Mouse (Mus musculus): ENCODE measurements around the gene Mtch2. TPM values are rescaled to one million over a fixed set of nuclear protein-coding genes. Genes with fewer than 3 reads are reported as not detected.
"Not testable (repeated sequence)": the region's sequence is repeated elsewhere in the genome, so short reads cannot be mapped to it uniquely, and the experiment has no call there.

The Mtch2 gene
- polyA plus RNA-seq, 1 experiment from 2014 or later = 109 TPM

DNA sequence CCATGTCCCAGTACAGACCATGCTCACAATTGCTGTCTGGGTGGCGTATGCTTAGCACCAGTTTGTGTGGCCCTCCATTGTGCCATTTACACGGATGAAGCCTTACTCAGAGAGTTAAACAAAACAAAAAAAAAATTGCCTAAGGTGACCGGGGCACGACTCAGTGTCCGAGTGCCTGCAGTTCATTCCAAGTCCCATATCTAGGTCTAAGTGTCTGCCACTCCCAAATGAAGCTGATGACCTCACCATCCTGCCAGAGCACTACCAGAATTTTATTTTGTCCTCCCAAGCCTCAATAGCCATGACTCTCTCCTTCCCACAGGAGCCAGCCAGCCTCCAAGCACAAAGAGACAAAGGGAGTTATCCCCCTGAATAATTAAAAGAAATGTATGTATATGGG is 40.7 kb downstream of the Mtch2 start:
- H3K4me1 ChIP-seq (ENCODE audit: control insufficient read depth, low read depth, low read length) = peaks cover 21% of the 10 kb centered on the region
- peaks cover 70% of the 10 kb centered on the region for H3K27me3 ChIP-seq (ENCODE audit: control insufficient read depth, insufficient read depth, low read depth, low read length)
- no peak for ATAC-seq (ENCODE audit: low read depth)
- H3K27ac ChIP-seq (ENCODE audit: low read length) = no peak overlapping the region
- H3K4me2 ChIP-seq (ENCODE audit: low read depth, low read length) = no peak overlapping the region
- H3K4me3 ChIP-seq (ENCODE audit: low read depth, low read length) = no peak overlapping the region
- H3K9ac ChIP-seq (ENCODE audit: low read depth, low read length) = no peak overlapping the region
- no peaks in the 10 kb centered on the region for H3K36me3 ChIP-seq (ENCODE audit: control insufficient read depth, insufficient read depth)
- WGBS (ENCODE audit: insufficient replicate concordance) = 54% methylated on average over 5 of the region's 5 CpGs
- no peaks in the 10 kb centered on the region for H3K9me3 ChIP-seq (replicated peaks; ENCODE audit: control insufficient read depth, low read length)

DNA sequence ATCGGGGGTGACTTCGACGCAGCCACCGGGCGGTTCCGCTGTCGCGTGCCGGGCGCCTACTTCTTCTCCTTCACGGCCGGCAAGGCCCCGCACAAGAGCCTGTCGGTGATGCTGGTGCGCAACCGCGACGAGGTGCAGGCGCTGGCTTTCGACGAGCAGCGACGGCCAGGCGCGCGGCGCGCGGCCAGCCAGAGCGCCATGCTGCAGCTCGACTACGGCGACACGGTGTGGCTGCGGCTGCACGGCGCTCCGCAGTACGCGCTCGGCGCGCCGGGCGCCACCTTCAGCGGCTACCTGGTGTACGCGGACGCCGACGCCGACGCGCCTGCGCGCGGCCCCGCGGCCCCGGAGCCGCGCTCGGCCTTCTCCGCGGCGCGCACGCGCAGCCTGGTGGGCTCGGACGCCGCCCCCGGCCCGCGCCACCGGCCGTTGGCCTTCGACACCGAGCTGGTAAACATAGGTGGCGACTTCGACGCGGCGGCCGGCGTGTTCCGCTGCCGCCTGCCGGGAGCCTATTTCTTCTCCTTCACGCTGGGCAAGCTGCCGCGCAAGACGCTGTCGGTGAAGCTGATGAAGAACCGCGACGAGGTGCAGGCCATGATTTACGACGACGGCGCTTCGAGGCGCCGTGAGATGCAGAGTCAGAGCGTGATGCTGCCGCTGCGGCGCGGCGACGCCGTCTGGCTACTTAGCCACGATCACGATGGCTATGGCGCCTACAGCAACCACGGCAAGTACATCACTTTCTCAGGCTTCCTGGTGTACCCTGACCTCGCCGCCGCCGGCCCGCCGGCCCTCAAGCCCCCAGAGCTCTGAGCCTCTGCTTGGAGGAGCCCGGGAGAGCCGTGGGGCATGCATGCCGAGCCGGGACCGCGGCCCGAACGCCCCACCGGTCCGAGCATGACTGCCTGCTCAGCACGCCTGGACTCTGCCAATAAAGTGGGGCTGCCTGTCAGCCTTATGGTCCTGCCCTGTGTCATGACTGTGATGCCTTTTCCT is 42.9 kb downstream of the Mtch2 start:
- H3K4me2 ChIP-seq (ENCODE audit: low read depth, low read length) = peak overlapping the region; percentile 97
- peak overlapping the region; percentile 70 for H3K4me3 ChIP-seq (ENCODE audit: low read depth, low read length)
- WGBS (ENCODE audit: insufficient replicate concordance) = 4% methylated on average over 131 of the region's 133 CpGs
- no peaks in the 10 kb centered on the region for H3K9me3 ChIP-seq (replicated peaks; ENCODE audit: control insufficient read depth, low read length)
- no peaks in the 10 kb centered on the region for H3K36me3 ChIP-seq (ENCODE audit: control insufficient read depth, insufficient read depth)
- peak; percentile 73 for ATAC-seq (ENCODE audit: low read depth)
- H3K9ac ChIP-seq (ENCODE audit: low read depth, low read length) = peak overlapping the region; percentile 69
- H3K27ac ChIP-seq (ENCODE audit: low read length) = peak overlapping the region; percentile 39; the same call in 1 of the 2 replicates
- peaks cover 42% of the 10 kb centered on the region for H3K4me1 ChIP-seq (ENCODE audit: control insufficient read depth, low read depth, low read length)
- H3K27me3 ChIP-seq (ENCODE audit: control insufficient read depth, insufficient read depth, low read depth, low read length) = peaks cover 57% of the 10 kb centered on the region

DNA sequence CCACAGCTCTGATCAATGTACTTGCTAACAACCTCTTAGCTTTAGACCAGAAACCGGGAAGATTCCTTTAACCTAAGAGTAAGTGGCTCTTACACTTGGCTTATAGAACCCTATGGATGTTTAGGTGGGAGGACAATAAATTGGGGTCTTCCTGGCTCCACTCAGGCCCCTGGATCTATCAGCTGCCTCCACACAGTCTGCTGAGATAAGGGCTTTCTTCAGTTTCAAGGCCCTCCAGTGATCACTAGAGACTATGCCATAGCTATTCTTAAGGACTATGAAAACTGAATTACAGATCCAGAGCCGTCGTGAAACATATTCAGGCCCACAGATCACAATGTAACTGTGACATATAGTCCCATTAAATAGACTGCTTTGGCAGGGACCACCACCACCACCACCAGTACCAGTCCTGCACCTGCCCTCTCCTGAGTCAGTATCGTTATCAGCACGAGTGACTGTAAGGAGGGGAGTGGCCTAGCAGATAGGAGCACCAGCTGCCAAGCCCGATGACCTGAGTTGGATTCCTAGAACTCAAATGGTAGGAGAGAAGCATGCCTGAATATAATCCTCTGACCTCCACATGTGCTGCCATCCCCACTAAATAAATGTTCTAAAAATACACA is 46.8 kb downstream of the Mtch2 start:
- Histone ChIP-seq H3K4me1 (ENCODE audit: control insufficient read depth, low read depth, low read length) (peaks cover 48% of the 10 kb centered on the region), H3K4me3 (ENCODE audit: low read depth, low read length) (peak overlapping the region; percentile 23), H3K36me3 (ENCODE audit: control insufficient read depth, insufficient read depth) (peaks cover 18% of the 10 kb centered on the region), H3K9me3 (replicated peaks; ENCODE audit: control insufficient read depth, low read length) (no peaks in the 10 kb centered on the region), H3K9ac (ENCODE audit: low read depth, low read length) (peak overlapping the region; percentile 27; the same call in 1 of the 2 replicates), H3K27ac (ENCODE audit: low read length) (peak overlapping the region; percentile 86), H3K27me3 (ENCODE audit: control insufficient read depth, insufficient read depth, low read depth, low read length) (peaks cover 17% of the 10 kb centered on the region), H3K4me2 (ENCODE audit: low read depth, low read length) (peak overlapping the region; percentile 55)
- 37% methylated on average over 6 of the region's 6 CpGs for WGBS (ENCODE audit: insufficient replicate concordance)
- peak; percentile 89 for ATAC-seq (ENCODE audit: low read depth)

DNA sequence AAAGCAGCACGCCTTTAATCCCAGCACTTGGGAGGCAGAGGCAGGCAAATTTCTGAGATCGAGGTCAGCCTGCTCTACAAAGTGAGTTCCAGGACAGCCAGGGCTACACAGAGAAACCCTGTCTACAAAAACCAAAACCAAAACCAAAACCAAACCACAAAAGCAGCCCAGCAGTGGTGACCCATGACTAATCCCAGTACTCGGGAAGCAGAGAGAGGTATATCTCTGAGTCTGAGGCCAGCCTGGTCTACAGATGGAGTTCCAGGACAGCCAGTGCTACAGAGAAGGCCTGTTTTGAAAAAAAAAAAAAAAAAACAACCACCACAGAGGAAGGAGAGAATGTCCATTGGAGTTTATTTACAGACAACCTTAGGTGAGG is 47.3 kb downstream of the Mtch2 start:
- peaks cover 12% of the 10 kb centered on the region for H3K27me3 ChIP-seq (ENCODE audit: control insufficient read depth, insufficient read depth, low read depth, low read length)
- 0 out of 2 replicates have a peak overlapping the region, but pooled peaks have one; percentile 20 for H3K9ac ChIP-seq (ENCODE audit: low read depth, low read length)
- not testable (repeated sequence) for ATAC-seq (ENCODE audit: low read depth); H3K9me3 ChIP-seq (replicated peaks; ENCODE audit: control insufficient read depth, low read length)
- peaks cover 45% of the 10 kb centered on the region for H3K4me1 ChIP-seq (ENCODE audit: control insufficient read depth, low read depth, low read length)
- H3K27ac ChIP-seq (ENCODE audit: low read length) = peak overlapping the region; percentile 86
- peaks cover 19% of the 10 kb centered on the region for H3K36me3 ChIP-seq (ENCODE audit: control insufficient read depth, insufficient read depth)
- H3K4me2 ChIP-seq (ENCODE audit: low read depth, low read length) = peak overlapping the region; percentile 55
- peak overlapping the region; percentile 23 for H3K4me3 ChIP-seq (ENCODE audit: low read depth, low read length)
- 24% methylated on average over 3 of the region's 3 CpGs for WGBS (ENCODE audit: insufficient replicate concordance)

DNA sequence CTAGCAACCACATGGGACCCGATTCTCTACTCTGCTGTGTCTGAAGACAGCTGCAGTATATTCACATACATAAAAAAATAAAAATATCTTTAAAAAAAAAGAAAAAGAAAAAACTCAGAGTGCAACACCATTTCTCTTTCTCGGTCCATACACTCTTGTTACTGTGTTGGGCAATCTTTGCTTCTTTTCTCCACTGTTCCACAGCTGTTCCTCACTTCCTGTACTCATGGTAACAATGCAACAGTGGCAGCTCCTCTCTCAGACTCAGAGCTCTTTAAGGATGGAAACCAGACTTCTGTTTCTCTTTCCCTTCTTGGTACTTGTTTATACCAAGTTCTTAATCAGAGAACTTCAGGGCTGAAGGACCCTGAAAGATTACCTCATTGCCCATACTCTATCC is 56.4 kb downstream of the Mtch2 start:
- Histone ChIP-seq H3K27me3 (ENCODE audit: control insufficient read depth, insufficient read depth, low read depth, low read length) (no peaks in the 10 kb centered on the region), H3K4me3 (ENCODE audit: low read depth, low read length) (peak overlapping the region; percentile 87), H3K4me1 (ENCODE audit: control insufficient read depth, low read depth, low read length) (peaks cover 19% of the 10 kb centered on the region), H3K36me3 (ENCODE audit: control insufficient read depth, insufficient read depth) (peaks cover 18% of the 10 kb centered on the region), H3K27ac (ENCODE audit: low read length) (no peak overlapping the region), H3K4me2 (ENCODE audit: low read depth, low read length) (peak overlapping the region; percentile 73), H3K9ac (ENCODE audit: low read depth, low read length) (peak overlapping the region; percentile 94), H3K9me3 (replicated peaks; ENCODE audit: control insufficient read depth, low read length) (no peaks in the 10 kb centered on the region)
- 59% methylated on average over 2 of the region's 2 CpGs for WGBS (ENCODE audit: insufficient replicate concordance)
- ATAC-seq (ENCODE audit: low read depth) = no peak

DNA sequence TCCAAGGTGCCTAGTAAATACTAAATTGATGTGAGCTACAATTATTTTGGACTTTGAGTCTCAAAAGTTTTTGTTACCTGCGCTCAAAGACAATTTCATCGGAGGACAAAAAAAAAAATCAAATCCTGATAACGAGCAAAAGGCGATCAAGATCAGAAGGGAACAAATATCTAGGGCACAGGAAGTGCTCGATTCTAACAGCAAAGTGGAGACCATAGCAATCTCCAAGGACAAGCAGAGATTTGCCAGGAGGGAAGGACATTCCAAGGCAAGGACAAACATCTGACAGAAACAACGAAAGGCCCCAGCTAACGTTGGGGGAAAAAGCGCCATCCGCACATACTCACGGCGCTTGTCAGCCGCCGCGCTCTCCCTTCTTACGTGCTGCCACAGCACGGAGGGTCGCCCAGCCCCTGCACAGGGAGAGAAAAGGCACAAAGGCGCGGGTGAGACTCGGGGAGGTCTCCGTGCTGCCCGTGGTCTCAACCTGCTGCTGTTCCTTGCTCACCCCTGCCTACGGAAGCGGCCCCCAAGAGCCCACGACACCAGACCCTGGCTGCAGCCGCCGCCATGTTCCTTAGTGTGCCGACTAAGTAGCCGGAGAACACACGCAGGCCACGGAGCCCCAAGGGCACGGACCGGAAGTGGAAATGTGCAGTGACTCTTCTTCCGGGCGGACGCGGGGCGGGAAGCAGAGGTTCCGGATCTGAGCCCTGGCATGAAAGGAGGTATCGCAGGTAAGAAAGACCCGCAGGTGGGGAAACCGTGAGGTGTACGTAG is 57.3 kb downstream of the Mtch2 start, which contains the start of the genes Kbtbd4 and Ndufs3:
Gene Kbtbd4, plus strand, starts transcription at position 665 of the 780 bp plus-strand sequence.
Gene Ndufs3, minus strand, starts transcription at position 752 of the 780 bp plus-strand sequence.
- no peaks in the 10 kb centered on the region for H3K27me3 ChIP-seq (ENCODE audit: control insufficient read depth, insufficient read depth, low read depth, low read length)
- WGBS (ENCODE audit: insufficient replicate concordance) = under 1% methylated on average over 43 of the region's 43 CpGs
- peak within 1 kb of the TSS; percentile 73 for H3K4me2 ChIP-seq (ENCODE audit: low read depth, low read length)
- H3K4me3 ChIP-seq (ENCODE audit: low read depth, low read length) = peak within 1 kb of the TSS; percentile 87
- peaks cover 19% of the 10 kb centered on the region for H3K4me1 ChIP-seq (ENCODE audit: control insufficient read depth, low read depth, low read length)
- ATAC-seq (ENCODE audit: low read depth) = peak; percentile 96
- H3K36me3 ChIP-seq (ENCODE audit: control insufficient read depth, insufficient read depth) = peaks cover 21% of the 10 kb centered on the region
- H3K27ac ChIP-seq (ENCODE audit: low read length) = peak within 1 kb of the TSS; percentile 90
- H3K9ac ChIP-seq (ENCODE audit: low read depth, low read length) = peak within 1 kb of the TSS; percentile 94
- H3K9me3 ChIP-seq (replicated peaks; ENCODE audit: control insufficient read depth, low read length) = no peaks in the 10 kb centered on the region

DNA sequence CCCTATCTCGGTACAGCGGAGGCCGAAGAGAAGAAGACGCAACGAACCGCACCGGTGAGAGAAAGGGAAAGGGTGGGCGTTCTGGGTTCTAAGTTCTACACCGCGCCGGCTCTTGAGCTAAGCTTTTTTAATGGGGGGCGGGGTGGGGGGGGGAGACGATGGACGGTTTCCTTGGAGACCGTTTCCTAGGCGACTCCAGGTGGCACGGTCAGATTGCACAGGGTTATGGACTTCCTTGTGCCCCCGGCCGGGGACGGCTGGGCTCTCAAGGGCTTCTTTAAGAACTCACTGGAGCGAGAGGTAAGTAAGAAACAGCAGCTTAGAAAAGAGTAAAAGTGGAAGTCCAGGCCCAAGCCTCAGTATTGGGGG is 57.9 kb downstream of the Mtch2 start:
- Histone ChIP-seq H3K9me3 (replicated peaks; ENCODE audit: control insufficient read depth, low read length) (no peaks in the 10 kb centered on the region), H3K4me2 (ENCODE audit: low read depth, low read length) (peak overlapping the region; percentile 73), H3K4me3 (ENCODE audit: low read depth, low read length) (peak overlapping the region; percentile 87), H3K27ac (ENCODE audit: low read length) (peak overlapping the region; percentile 90), H3K9ac (ENCODE audit: low read depth, low read length) (peak overlapping the region; percentile 94), H3K4me1 (ENCODE audit: control insufficient read depth, low read depth, low read length) (peaks cover 19% of the 10 kb centered on the region), H3K27me3 (ENCODE audit: control insufficient read depth, insufficient read depth, low read depth, low read length) (no peaks in the 10 kb centered on the region), H3K36me3 (ENCODE audit: control insufficient read depth, insufficient read depth) (peaks cover 27% of the 10 kb centered on the region)
- peak; percentile 47 for ATAC-seq (ENCODE audit: low read depth)
- WGBS (ENCODE audit: insufficient replicate concordance) = under 1% methylated on average over 21 of the region's 21 CpGs

DNA sequence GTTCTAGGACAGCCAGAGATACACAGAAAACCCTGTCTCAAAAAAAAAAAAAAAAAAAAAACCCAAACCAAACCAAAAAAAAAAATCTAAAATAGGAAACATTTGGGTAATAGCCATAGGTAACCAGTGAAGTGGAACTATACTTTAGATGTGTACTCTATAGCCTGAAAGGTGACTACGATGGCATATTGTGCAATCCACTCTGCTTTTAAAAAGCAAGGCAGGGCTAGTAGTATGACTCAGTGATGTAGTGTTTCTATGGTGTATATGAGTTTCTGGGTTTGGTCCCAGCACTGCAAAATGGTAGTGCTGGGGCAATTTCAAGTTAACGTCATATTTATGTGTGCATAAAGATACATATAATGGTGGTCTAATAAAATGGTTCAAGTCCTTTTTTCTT is 59.8 kb downstream of the Mtch2 start:
- H3K4me1 ChIP-seq (ENCODE audit: control insufficient read depth, low read depth, low read length) = peaks cover 19% of the 10 kb centered on the region
- H3K27ac ChIP-seq (ENCODE audit: low read length) = no peak overlapping the region
- H3K9me3 ChIP-seq (replicated peaks; ENCODE audit: control insufficient read depth, low read length) = no peaks in the 10 kb centered on the region
- no peak overlapping the region for H3K9ac ChIP-seq (ENCODE audit: low read depth, low read length)
- no peak for ATAC-seq (ENCODE audit: low read depth)
- H3K27me3 ChIP-seq (ENCODE audit: control insufficient read depth, insufficient read depth, low read depth, low read length) = no peaks in the 10 kb centered on the region
- 74% methylated on average over 2 of the region's 2 CpGs for WGBS (ENCODE audit: insufficient replicate concordance)
- no peak overlapping the region for H3K4me2 ChIP-seq (ENCODE audit: low read depth, low read length)
- no peak overlapping the region for H3K4me3 ChIP-seq (ENCODE audit: low read depth, low read length)
- peaks cover 36% of the 10 kb centered on the region for H3K36me3 ChIP-seq (ENCODE audit: control insufficient read depth, insufficient read depth)

Measured in liver, embryonic 16.5 days (tissue).